Mouse (Mus musculus) MEL (cell line): Measurements from ENCODE around the gene Pard3b. TPM values are rescaled to one million over a fixed set of nuclear protein-coding genes. Genes with fewer than 3 reads are reported as not detected.

ENCODE experiments used
- DNase-seq: peaks from one replicate; pipeline ENCODE4 v3.0.0; 2011; ENCODE audit warnings: low read depth, low spot score
- H3K27ac ChIP-seq: 2 replicates; pipeline ENCODE4 v1.5.1; 2012; ENCODE audit warnings: low read depth, mild to moderate bottlenecking, control low read depth, low read length, moderate library complexity; ENCODE audit not compliant: control insufficient read depth
- H3K27me3 ChIP-seq, 2 experiments: fragments of 150-350 bp in 1 of 2; sonication (generic) in 1 of 2; 2 replicates each; pipeline ENCODE4 v1.6.1; 2012; ENCODE audit warnings: low read length in 2 of 2, mild to moderate bottlenecking in 2 of 2, improper control_type of control experiment in 1 of 2, moderate library complexity in 1 of 2; ENCODE audit not compliant: insufficient read depth in 2 of 2, control insufficient read depth in 1 of 2
- H3K36me3 ChIP-seq, 2 experiments: 2 replicates each; pipeline ENCODE4 v1.6.1; 2012 to 2014; ENCODE audit warnings: low read length in 2 of 2, improper control_type of control experiment in 1 of 2, inconsistent platforms in 1 of 2, mild to moderate bottlenecking in 1 of 2; ENCODE audit not compliant: insufficient read depth in 2 of 2, control insufficient read depth in 1 of 2
- H3K4me1 ChIP-seq, 2 experiments: fragments of 150-350 bp in 1 of 2; sonication (generic) in 1 of 2; 2 replicates each; pipeline ENCODE4 v1.6.1; 2012; ENCODE audit warnings: low read length in 2 of 2, improper control_type of control experiment in 1 of 2, mild to moderate bottlenecking in 1 of 2; ENCODE audit not compliant: insufficient read depth in 2 of 2, control insufficient read depth in 1 of 2
- H3K4me3 ChIP-seq, 2 experiments: fragments of 150-350 bp in 1 of 2; sonication (generic) in 1 of 2; 2 replicates each; pipeline ENCODE4 v1.5.1; 2012; ENCODE audit warnings: low read depth in 2 of 2, low read length in 2 of 2, mild to moderate bottlenecking in 2 of 2, moderate library complexity in 2 of 2, control low read depth in 1 of 2, improper control_type of control experiment in 1 of 2; ENCODE audit not compliant: control insufficient read depth in 1 of 2, insufficient read depth in 1 of 2
- H3K79me2 ChIP-seq: 2 replicates; pipeline ENCODE4 v1.6.1; 2012; ENCODE audit warnings: mild to moderate bottlenecking, low read length, moderate library complexity; ENCODE audit not compliant: control insufficient read depth, poor library complexity, insufficient read depth
- H3K9ac ChIP-seq: 2 replicates; pipeline ENCODE4 v1.6.1; 2012; ENCODE audit warnings: low read depth, mild to moderate bottlenecking, control low read depth, low read length, moderate library complexity; ENCODE audit not compliant: control insufficient read depth, poor library complexity, severe bottlenecking
- H3K9me3 ChIP-seq: fragments of 150-350 bp; sonication (generic); replicated peaks from 2 replicates; pipeline ENCODE4 v1.6.1; 2012; ENCODE audit warnings: mild to moderate bottlenecking, low read length, improper control_type of control experiment, moderate library complexity; ENCODE audit not compliant: insufficient read depth
- BHLHE40 ChIP-seq: IDR thresholded peaks from 2 replicates; pipeline ENCODE4 v1.6.1; 2012; ENCODE audit warnings: low read depth, mild to moderate bottlenecking, inconsistent platforms, low read length, improper control_type of control experiment, borderline replicate concordance
- CHD1 ChIP-seq: IDR thresholded peaks from 2 replicates; pipeline ENCODE4 v1.6.1; 2012; ENCODE audit warnings: low read depth, mild to moderate bottlenecking, inconsistent platforms, low read length, improper control_type of control experiment
- CHD2 ChIP-seq: IDR thresholded peaks from 2 replicates; pipeline ENCODE4 v1.6.1; 2011; ENCODE audit warnings: low read length, improper control_type of control experiment
- E2F4 ChIP-seq: IDR thresholded peaks from 2 replicates; pipeline ENCODE4 v1.6.1; 2011; ENCODE audit warnings: low read depth, low read length, improper control_type of control experiment, borderline replicate concordance
- ETS1 ChIP-seq: IDR thresholded peaks from 2 replicates; pipeline ENCODE4 v1.6.1; 2012; ENCODE audit warnings: low read depth, mild to moderate bottlenecking, inconsistent platforms, low read length, improper control_type of control experiment, moderate library complexity
- GABPA ChIP-seq: IDR thresholded peaks from 2 replicates; pipeline ENCODE4 v1.6.1; 2012; ENCODE audit warnings: low read depth, mild to moderate bottlenecking, inconsistent platforms, low read length, improper control_type of control experiment, moderate library complexity
- JUND ChIP-seq: IDR thresholded peaks from 2 replicates; pipeline ENCODE4 v1.6.1; 2011; ENCODE audit warnings: low read depth, mild to moderate bottlenecking, improper control_type of control experiment, low read length
- KAT2A ChIP-seq: conservative IDR thresholded peaks from 2 replicates; pipeline ENCODE4 v1.6.1; 2012; ENCODE audit warnings: low read depth, low read length, improper control_type of control experiment, inconsistent platforms
- MAFK ChIP-seq: IDR thresholded peaks from 2 replicates; pipeline ENCODE4 v1.6.1; 2011; ENCODE audit warnings: low read depth, mild to moderate bottlenecking, low read length, improper control_type of control experiment, borderline replicate concordance
- MAX ChIP-seq: IDR thresholded peaks from 2 replicates; pipeline ENCODE4 v1.6.1; 2011; ENCODE audit warnings: low read length, improper control_type of control experiment
- MEF2A ChIP-seq: IDR thresholded peaks from 2 replicates; pipeline ENCODE4 v1.6.1; 2014; ENCODE audit warnings: low read depth, mild to moderate bottlenecking, inconsistent platforms, low read length, improper control_type of control experiment; ENCODE audit not compliant: poor library complexity, insufficient replicate concordance, severe bottlenecking; ENCODE audit errors: extremely low read depth
- MXI1 ChIP-seq: IDR thresholded peaks from 2 replicates; pipeline ENCODE4 v1.6.1; 2011; ENCODE audit warnings: mild to moderate bottlenecking, low read depth, low read length, improper control_type of control experiment
- MYB ChIP-seq: IDR thresholded peaks from 2 replicates; pipeline ENCODE4 v1.6.1; 2011; ENCODE audit warnings: mild to moderate bottlenecking, low read depth, low read length, improper control_type of control experiment
- NELFE ChIP-seq: IDR thresholded peaks from 2 replicates; pipeline ENCODE4 v1.6.1; 2011; ENCODE audit warnings: low read depth, low read length, improper control_type of control experiment
- NRF1 ChIP-seq: IDR thresholded peaks from 2 replicates; pipeline ENCODE4 v1.6.1; 2014; ENCODE audit warnings: low read depth, mild to moderate bottlenecking, inconsistent platforms, low read length, improper control_type of control experiment, moderate library complexity; ENCODE audit not compliant: poor library complexity, insufficient read depth, severe bottlenecking
- POLR2A ChIP-seq, 2 experiments: IDR thresholded peaks; 2 replicates each; pipeline ENCODE4 v1.6.1; 2011 to 2012; ENCODE audit warnings: low read length in 2 of 2, mild to moderate bottlenecking in 2 of 2, control low read depth in 1 of 2, improper control_type of control experiment in 1 of 2, low read depth in 1 of 2, moderate library complexity in 1 of 2; ENCODE audit not compliant: control insufficient read depth in 1 of 2, insufficient read depth in 1 of 2, poor library complexity in 1 of 2
- POLR2AphosphoS5 ChIP-seq: IDR thresholded peaks from 2 replicates; pipeline ENCODE4 v1.6.1; 2012; ENCODE audit warnings: low read depth, borderline replicate concordance, mild to moderate bottlenecking, inconsistent platforms, low read length, moderate library complexity, mixed read lengths
- RCOR1 ChIP-seq: IDR thresholded peaks from 2 replicates; pipeline ENCODE4 v1.6.1; 2012; ENCODE audit warnings: low read depth, mild to moderate bottlenecking, inconsistent platforms, low read length, improper control_type of control experiment
- SIN3A ChIP-seq: IDR thresholded peaks from 2 replicates; pipeline ENCODE4 v1.6.1; 2012; ENCODE audit warnings: low read length, improper control_type of control experiment, inconsistent platforms
- SMC3 ChIP-seq: IDR thresholded peaks from 2 replicates; pipeline ENCODE4 v1.6.1; 2011; ENCODE audit warnings: low read depth, low read length, improper control_type of control experiment
- TAL1 ChIP-seq: IDR thresholded peaks from 2 replicates; pipeline ENCODE4 v1.6.1; 2012; ENCODE audit warnings: mild to moderate bottlenecking, inconsistent platforms, low read length, moderate library complexity, mixed read lengths
- TCF12 ChIP-seq: IDR thresholded peaks from 2 replicates; pipeline ENCODE4 v1.6.1; 2014; ENCODE audit warnings: low read depth, mild to moderate bottlenecking, inconsistent platforms, low read length, improper control_type of control experiment, moderate library complexity
- USF1 ChIP-seq: IDR thresholded peaks from 2 replicates; pipeline ENCODE4 v1.6.1; 2014; ENCODE audit warnings: low read depth, mild to moderate bottlenecking, inconsistent platforms, low read length, improper control_type of control experiment, moderate library complexity
- ZC3H11A ChIP-seq: IDR thresholded peaks from 2 replicates; pipeline ENCODE4 v1.6.1; 2012; ENCODE audit warnings: low read depth, mild to moderate bottlenecking, inconsistent platforms, low read length, improper control_type of control experiment
- ZMIZ1 ChIP-seq: IDR thresholded peaks from 2 replicates; pipeline ENCODE4 v1.6.1; 2012; ENCODE audit warnings: low read depth, mild to moderate bottlenecking, inconsistent platforms, low read length, improper control_type of control experiment, moderate library complexity
- ZNF384 ChIP-seq: IDR thresholded peaks from 2 replicates; pipeline ENCODE4 v1.6.1; 2012; ENCODE audit warnings: low read depth, mild to moderate bottlenecking, inconsistent platforms, low read length, improper control_type of control experiment
- polyA plus RNA-seq, 2 experiments: library from polyadenylated mRNA; stranded (reverse) in 1 of 2; unstranded in 1 of 2; fragments of >175 nt in 1 of 2; fragments of >200 nt in 1 of 2; gene quantifications; 2 replicates each; pipeline versions ENCODE4 v1.2.1 to v1.2.4; 2012; ENCODE audit warnings: low replicate concordance in 2 of 2, low read depth in 1 of 2; ENCODE audit not compliant: insufficient read length in 2 of 2, insufficient read depth in 1 of 2, missing spikeins in 1 of 2
- total RNA-seq: library from RNA; depleted of rRNA; stranded (reverse); fragments of 300-350 nt; gene quantifications from 2 replicates; pipeline ENCODE4 v1.2.3, GENCODE M21; 2012

The Pard3b gene
- total and polyA plus RNA-seq, 3 experiments: not detected

GRCm38 (mm10) chr1:62071139-62071538 lies 432.5 kb downstream of the Pard3b start:
- H3K36me3 ChIP-seq: no peaks in the 10 kb centered on the region
- no peak overlapping the region for H3K9ac ChIP-seq
- no peaks in the 10 kb centered on the region for H3K79me2 ChIP-seq
- H3K27me3 ChIP-seq: no peaks in the 10 kb centered on the region
- H3K27ac ChIP-seq: no peak overlapping the region
- no peaks in the 10 kb centered on the region for H3K4me1 ChIP-seq
- no peak for DNase-seq
- TF ChIP-seq MAFK (no peak), POLR2A (IDR thresholded peaks at IDR 0.05; ENCODE audit: control insufficient read depth in 1 of 2, insufficient read depth in 1 of 2, low read depth in 1 of 2, low read length in 2 of 2, poor library complexity in 1 of 2) (no peak), MAX (no peak), TAL1 (no peak), SMC3 (no peak)
- H3K9me3 ChIP-seq: no peaks in the 10 kb centered on the region
- no peak overlapping the region for H3K4me3 ChIP-seq

- H3K36me3 ChIP-seq: no peaks in the 10 kb centered on the region
- no peak overlapping the region for H3K4me3 ChIP-seq
- no peak for TF ChIP-seq MEF2A
- no peak for TF ChIP-seq TCF12
- TF ChIP-seq SIN3A: no peak
- no peak for TF ChIP-seq MXI1
- TF ChIP-seq RCOR1: no peak
- no peak for TF ChIP-seq USF1
- TF ChIP-seq ZC3H11A: no peak
- no peak for TF ChIP-seq MAX
- TF ChIP-seq MYB: no peak
- no peak overlapping the region for H3K27ac ChIP-seq
- no peaks in the 10 kb centered on the region for H3K4me1 ChIP-seq
- H3K79me2 ChIP-seq: no peaks in the 10 kb centered on the region
- H3K9ac ChIP-seq: no peak overlapping the region
- no peak for DNase-seq
- H3K27me3 ChIP-seq: no peaks in the 10 kb centered on the region
- H3K9me3 ChIP-seq: no peaks in the 10 kb centered on the region
These were observed 437.5 kb downstream of the Pard3b start for GRCm38 (mm10) chr1:62076171-62076570.

DNA sequence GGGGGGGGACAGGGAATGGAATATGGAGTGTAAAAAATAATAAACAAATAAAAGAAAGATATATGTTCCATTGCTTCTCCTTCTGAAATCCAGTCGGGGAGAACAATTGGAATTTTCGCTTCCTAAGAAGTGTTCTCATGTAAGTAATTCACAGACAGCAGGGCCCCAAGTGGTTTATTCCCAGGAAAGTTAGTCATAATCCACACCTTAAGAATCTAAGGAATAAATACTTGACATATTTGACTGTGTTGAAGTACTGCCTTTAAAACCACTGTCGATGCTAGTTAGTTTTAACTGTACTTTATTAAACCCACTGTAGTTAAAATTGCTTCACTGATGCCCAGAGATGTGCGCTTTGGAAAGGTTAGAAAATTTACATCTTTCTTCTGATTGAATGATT lies 442.5 kb downstream of the Pard3b start:
- no peak for DNase-seq
- Histone ChIP-seq H3K9ac (no peak overlapping the region), H3K4me1 (no peaks in the 10 kb centered on the region), H3K4me3 (no peak overlapping the region), H3K36me3 (no peaks in the 10 kb centered on the region), H3K79me2 (no peaks in the 10 kb centered on the region), H3K27me3 (no peaks in the 10 kb centered on the region), H3K27ac (no peak overlapping the region), H3K9me3 (no peaks in the 10 kb centered on the region)
- TF ChIP-seq GABPA (no peak), BHLHE40 (no peak), MEF2A (no peak), NRF1 (no peak), POLR2A (IDR thresholded peaks at IDR 0.05; ENCODE audit: control insufficient read depth in 1 of 2, insufficient read depth in 1 of 2, low read depth in 1 of 2, low read length in 2 of 2, poor library complexity in 1 of 2) (no peak), NELFE (no peak), ZNF384 (no peak), JUND (no peak), CHD1 (no peak), E2F4 (no peak), CHD2 (no peak), POLR2AphosphoS5 (no peak), ETS1 (no peak), KAT2A (no peak), USF1 (no peak), TCF12 (no peak), ZMIZ1 (no peak), MYB (no peak), MAX (no peak)
